Mouse (Mus musculus): ENCODE measurements around the gene Dmrtc1c2. TPM values are rescaled to one million over a fixed set of nuclear protein-coding genes. Genes with fewer than 3 reads are reported as not detected.
"Not testable (repeated sequence)": the region's sequence is repeated elsewhere in the genome, so short reads cannot be mapped to it uniquely, and the experiment has no call there.

Dmrtc1c2 gene
- total RNA-seq (2014; rRNA removed; ENCODE audit: low replicate concordance) (not detected in 2 replicates), polyA plus RNA-seq (2015; fragmentation: Nextera tagmentation; extraction: Ambion mirVana) (not detected in 2 replicates)

- H3K4me2 ChIP-seq (ENCODE audit: low read depth, low read length); H3K36me3 ChIP-seq (replicated peaks; ENCODE audit: control insufficient read depth, insufficient read depth, low read length); H3K9me3 ChIP-seq (replicated peaks; ENCODE audit: control insufficient read depth, low read length); DNase-seq (ENCODE audit: low spot score); H3K27ac ChIP-seq (ENCODE audit: low read depth); H3K4me1 ChIP-seq (ENCODE audit: control insufficient read depth, insufficient read depth); H3K9ac ChIP-seq (replicated peaks; ENCODE audit: low read depth, low read length); ATAC-seq (ENCODE audit: insufficient read depth, low read depth); H3K27me3 ChIP-seq (ENCODE audit: control insufficient read depth, insufficient read depth, low read length); H3K4me3 ChIP-seq (ENCODE audit: low read depth, low read length): not testable (repeated sequence)
- 100% methylated on average over 1 of the region's 13 CpGs for WGBS
Observed at GRCm38 (mm10) chrX:102854516-102854915, at the start of gene Dmrtc1c2. Gene Dmrtc1c2 (minus strand): TSS chrX:102854616.

GRCm38 (mm10) chrX:102867871-102868270 lies 13.5 kb upstream of the Dmrtc1c2 start, which contains the start of gene 1700031F05Rik:
Gene 1700031F05Rik (minus strand): TSS chrX:102867971.
- H3K9ac ChIP-seq (replicated peaks; ENCODE audit: low read depth, low read length): no peak within 1 kb of the TSS
- no peak for TF ChIP-seq EP300 (IDR thresholded peaks at IDR 0.05; ENCODE audit: low read depth)
- H3K27me3 ChIP-seq (ENCODE audit: control insufficient read depth, insufficient read depth, low read length): no peaks in the 10 kb centered on the region
- no peak within 1 kb of the TSS for H3K27ac ChIP-seq (ENCODE audit: low read depth)
- ATAC-seq (ENCODE audit: insufficient read depth, low read depth) (no peak), DNase-seq (ENCODE audit: low spot score) (no peak)
- WGBS: 81% methylated on average over 6 of the region's 6 CpGs
- H3K4me3 ChIP-seq (ENCODE audit: low read depth, low read length): no peak within 1 kb of the TSS
- H3K4me2 ChIP-seq (ENCODE audit: low read depth, low read length): no peak within 1 kb of the TSS
- H3K9me3 ChIP-seq (replicated peaks; ENCODE audit: control insufficient read depth, low read length): no peaks in the 10 kb centered on the region
- no peaks in the 10 kb centered on the region for H3K36me3 ChIP-seq (replicated peaks; ENCODE audit: control insufficient read depth, insufficient read depth, low read length)
- H3K4me1 ChIP-seq (ENCODE audit: control insufficient read depth, insufficient read depth): no peaks in the 10 kb centered on the region

- no peaks in the 10 kb centered on the region for H3K4me1 ChIP-seq (ENCODE audit: control insufficient read depth, insufficient read depth)
- no peak overlapping the region for H3K4me2 ChIP-seq (ENCODE audit: low read depth, low read length)
- DNase-seq (ENCODE audit: low spot score): no peak
- H3K27me3 ChIP-seq (ENCODE audit: control insufficient read depth, insufficient read depth, low read length): no peaks in the 10 kb centered on the region
- WGBS: 49% methylated on average over 4 of the region's 4 CpGs
- no peaks in the 10 kb centered on the region for H3K36me3 ChIP-seq (replicated peaks; ENCODE audit: control insufficient read depth, insufficient read depth, low read length)
- no peak overlapping the region for H3K9ac ChIP-seq (replicated peaks; ENCODE audit: low read depth, low read length)
- no peak overlapping the region for H3K27ac ChIP-seq (ENCODE audit: low read depth)
- H3K4me3 ChIP-seq (ENCODE audit: low read depth, low read length): no peak overlapping the region
- ATAC-seq (ENCODE audit: insufficient read depth, low read depth): no peak
- TF ChIP-seq EP300 (IDR thresholded peaks at IDR 0.05; ENCODE audit: low read depth): no peak
- TF ChIP-seq CTCF (IDR thresholded peaks at IDR 0.05; ENCODE audit: low read depth): no peak
- no peaks in the 10 kb centered on the region for H3K9me3 ChIP-seq (replicated peaks; ENCODE audit: control insufficient read depth, low read length)
Observed at GRCm38 (mm10) chrX:102812311-102812710, 42.1 kb downstream of the Dmrtc1c2 start.

- not testable (repeated sequence) for H3K4me3 ChIP-seq (ENCODE audit: low read depth, low read length); H3K27ac ChIP-seq (ENCODE audit: low read depth); H3K4me2 ChIP-seq (ENCODE audit: low read depth, low read length); H3K9ac ChIP-seq (replicated peaks; ENCODE audit: low read depth, low read length); H3K36me3 ChIP-seq (replicated peaks; ENCODE audit: control insufficient read depth, insufficient read depth, low read length); H3K4me1 ChIP-seq (ENCODE audit: control insufficient read depth, insufficient read depth); DNase-seq (ENCODE audit: low spot score); H3K9me3 ChIP-seq (replicated peaks; ENCODE audit: control insufficient read depth, low read length); ATAC-seq (ENCODE audit: insufficient read depth, low read depth); H3K27me3 ChIP-seq (ENCODE audit: control insufficient read depth, insufficient read depth, low read length)
- WGBS: no CpG with 5 or more reads among the region's 14 CpGs
Observed at GRCm38 (mm10) chrX:102802663-102803062, 51.8 kb downstream of the Dmrtc1c2 start, which contains the start of gene Dmrtc1c1. Gene Dmrtc1c1 (plus strand): TSS chrX:102802963.

Other genes starting within 250 kb of the Dmrtc1c2 start
- gene Phka1, start 210.4 kb downstream of the Dmrtc1c2 start, total RNA-seq (2014; rRNA removed; ENCODE audit: low replicate concordance): 10.3 and 15.3 TPM in 2 replicates
- 7.2 and 8.2 TPM in 2 replicates for gene Phka1, start 210.4 kb downstream of the Dmrtc1c2 start, polyA plus RNA-seq (2015; fragmentation: Nextera tagmentation; extraction: Ambion mirVana)
- gene Gm3880, start 167.6 kb downstream of the Dmrtc1c2 start, total RNA-seq (2014; rRNA removed; ENCODE audit: low replicate concordance): not detected in 2 replicates
- gene Gm3880, start 167.6 kb downstream of the Dmrtc1c2 start, polyA plus RNA-seq (2015; fragmentation: Nextera tagmentation; extraction: Ambion mirVana): not detected in 2 replicates
- gene Gm9112, start 147.0 kb downstream of the Dmrtc1c2 start, total RNA-seq (2014; rRNA removed; ENCODE audit: low replicate concordance): not detected in 2 replicates
- gene Gm9112, start 147.0 kb downstream of the Dmrtc1c2 start, polyA plus RNA-seq (2015; fragmentation: Nextera tagmentation; extraction: Ambion mirVana): not detected in 2 replicates
- not detected in 2 replicates for gene Dmrtc1b, start 146.8 kb downstream of the Dmrtc1c2 start, total RNA-seq (2014; rRNA removed; ENCODE audit: low replicate concordance)
- gene Dmrtc1b, start 146.8 kb downstream of the Dmrtc1c2 start, polyA plus RNA-seq (2015; fragmentation: Nextera tagmentation; extraction: Ambion mirVana): not detected in 2 replicates
- not detected in 2 replicates for gene Dmrtc1c1, start 51.7 kb downstream of the Dmrtc1c2 start, total RNA-seq (2014; rRNA removed; ENCODE audit: low replicate concordance)
- not detected in 2 replicates for gene Dmrtc1c1, start 51.7 kb downstream of the Dmrtc1c2 start, polyA plus RNA-seq (2015; fragmentation: Nextera tagmentation; extraction: Ambion mirVana)
- gene 1700031F05Rik, start 13.4 kb upstream of the Dmrtc1c2 start, total RNA-seq (2014; rRNA removed; ENCODE audit: low replicate concordance): not detected in 2 replicates
- gene 1700031F05Rik, start 13.4 kb upstream of the Dmrtc1c2 start, polyA plus RNA-seq (2015; fragmentation: Nextera tagmentation; extraction: Ambion mirVana): not detected in 2 replicates
- gene Dmrtc1a, start 54.1 kb upstream of the Dmrtc1c2 start, total RNA-seq (2014; rRNA removed; ENCODE audit: low replicate concordance): 1.4 TPM in 1 of 2 replicates, not detected in the other
- 0.15 and 0.18 TPM in 2 replicates for gene Dmrtc1a, start 54.1 kb upstream of the Dmrtc1c2 start, polyA plus RNA-seq (2015; fragmentation: Nextera tagmentation; extraction: Ambion mirVana)
- gene 1700011M02Rik, start 54.3 kb upstream of the Dmrtc1c2 start, total RNA-seq (2014; rRNA removed; ENCODE audit: low replicate concordance): not detected in 2 replicates
- gene 1700011M02Rik, start 54.3 kb upstream of the Dmrtc1c2 start, polyA plus RNA-seq (2015; fragmentation: Nextera tagmentation; extraction: Ambion mirVana): not detected in 2 replicates
- not detected in 2 replicates for gene 1700018G05Rik, start 73.8 kb upstream of the Dmrtc1c2 start, total RNA-seq (2014; rRNA removed; ENCODE audit: low replicate concordance)
- not detected in 2 replicates for gene 1700018G05Rik, start 73.8 kb upstream of the Dmrtc1c2 start, polyA plus RNA-seq (2015; fragmentation: Nextera tagmentation; extraction: Ambion mirVana)

All from heart, postnatal 0 days (tissue).